Mouse (Mus musculus): Measurements from ENCODE around the gene Uhmk1. TPM values are rescaled to one million over a fixed set of nuclear protein-coding genes. Genes with fewer than 3 reads are reported as not detected.

The Uhmk1 gene
- polyA plus RNA-seq, 1 experiment from 2014 or later, result 7.9 TPM

- H3K27ac ChIP-seq, result no peak overlapping the region
- no peaks in the 10 kb centered on the region for H3K4me1 ChIP-seq (replicated peaks)
- no peak overlapping the region for H3K9ac ChIP-seq
- peaks cover 34% of the 10 kb centered on the region for H3K36me3 ChIP-seq
- no peak for ATAC-seq
- no peak overlapping the region for H3K4me2 ChIP-seq (replicated peaks)
- no peaks in the 10 kb centered on the region for H3K27me3 ChIP-seq (replicated peaks)
- H3K4me3 ChIP-seq (replicated peaks), result no peak overlapping the region
- H3K9me3 ChIP-seq, result no peaks in the 10 kb centered on the region
- 95% methylated on average over 6 of the region's 6 CpGs for WGBS
Measured at GRCm38 (mm10) chr1:170206395-170206794, 8.8 kb downstream of the Uhmk1 start.

DNA sequence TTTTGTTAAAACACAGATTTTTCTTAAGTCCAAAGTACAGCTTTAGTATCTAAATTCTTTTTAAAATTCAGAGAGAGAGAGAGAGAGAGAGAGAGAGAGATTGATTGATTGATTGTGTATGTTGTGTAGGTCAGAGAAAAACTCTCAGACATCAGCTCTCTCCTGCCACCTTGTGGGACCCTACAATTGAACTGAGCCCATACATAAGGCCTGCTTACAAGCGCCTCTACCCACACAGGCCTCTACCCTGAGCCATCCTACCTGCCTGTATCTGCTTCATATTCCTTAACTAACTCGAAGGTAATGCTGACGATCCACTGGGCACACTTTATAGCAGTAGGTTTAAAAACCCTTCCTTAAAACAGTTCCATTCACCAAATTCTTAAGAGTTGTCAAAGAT lies 14.8 kb downstream of the Uhmk1 start:
- Histone ChIP-seq H3K27me3 (replicated peaks) (no peaks in the 10 kb centered on the region), H3K9me3 (no peaks in the 10 kb centered on the region), H3K4me2 (replicated peaks) (no peak overlapping the region), H3K9ac (no peak overlapping the region), H3K36me3 (peaks cover 27% of the 10 kb centered on the region), H3K4me1 (replicated peaks) (no peaks in the 10 kb centered on the region), H3K4me3 (replicated peaks) (no peak overlapping the region), H3K27ac (no peak overlapping the region)
- no peak for ATAC-seq
- 77% methylated on average over 3 of the region's 3 CpGs for WGBS

DNA sequence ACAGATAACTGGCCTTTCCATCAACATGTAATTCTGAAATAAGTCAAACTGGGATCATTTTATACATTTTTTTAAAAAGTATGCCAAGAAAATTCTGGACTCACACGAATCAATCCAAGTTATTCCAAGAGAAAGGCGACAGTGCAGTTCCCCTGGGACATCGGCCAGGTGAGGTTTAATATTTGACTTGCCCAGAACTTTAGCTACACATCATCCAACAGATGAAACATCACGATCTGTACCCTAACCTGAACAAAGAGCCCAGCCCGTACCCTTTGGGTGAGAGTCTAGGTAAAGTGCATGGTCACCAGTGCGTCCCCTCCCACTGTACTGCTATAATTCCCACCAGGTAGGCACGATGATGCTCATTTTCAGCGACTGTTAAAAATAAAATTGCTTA lies 19.0 kb downstream of the Uhmk1 start:
- H3K27ac ChIP-seq, result no peak overlapping the region
- no peaks in the 10 kb centered on the region for H3K4me1 ChIP-seq (replicated peaks)
- no peak overlapping the region for H3K4me2 ChIP-seq (replicated peaks)
- ATAC-seq, result no peak
- no peaks in the 10 kb centered on the region for H3K9me3 ChIP-seq
- WGBS, result 93% methylated on average over 8 of the region's 8 CpGs
- H3K36me3 ChIP-seq, result peaks cover 49% of the 10 kb centered on the region
- H3K4me3 ChIP-seq (replicated peaks), result no peak overlapping the region
- H3K27me3 ChIP-seq (replicated peaks), result no peaks in the 10 kb centered on the region
- H3K9ac ChIP-seq, result no peak overlapping the region

GRCm38 (mm10) chr1:170191925-170192324 lies 23.3 kb downstream of the Uhmk1 start:
- peaks cover 32% of the 10 kb centered on the region for H3K36me3 ChIP-seq
- 89% methylated on average over 1 of the region's 1 CpGs for WGBS
- H3K4me2 ChIP-seq (replicated peaks), result no peak overlapping the region
- H3K27ac ChIP-seq, result no peak overlapping the region
- ATAC-seq, result no peak
- no peaks in the 10 kb centered on the region for H3K9me3 ChIP-seq
- no peak overlapping the region for H3K9ac ChIP-seq
- no peak overlapping the region for H3K4me3 ChIP-seq (replicated peaks)
- H3K27me3 ChIP-seq (replicated peaks), result no peaks in the 10 kb centered on the region
- no peaks in the 10 kb centered on the region for H3K4me1 ChIP-seq (replicated peaks)

DNA sequence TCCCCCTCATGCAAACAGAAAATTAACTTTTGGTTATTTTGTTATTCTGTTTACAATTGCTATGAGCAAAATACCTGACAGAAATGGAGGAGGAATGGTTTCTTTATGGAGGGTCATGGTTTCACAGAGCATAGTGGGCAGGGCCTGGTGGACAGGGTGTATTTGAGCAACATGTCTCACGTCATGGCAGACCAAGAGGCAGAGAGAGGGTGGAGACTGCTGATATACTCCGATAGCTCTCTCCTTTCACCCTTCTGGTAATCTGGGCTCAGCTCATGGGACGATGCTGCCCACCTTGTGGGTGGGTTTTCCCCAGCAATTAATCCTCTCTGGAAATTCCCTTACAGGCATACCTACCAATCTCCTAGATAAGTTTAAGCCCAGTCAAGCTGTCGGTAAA lies 25.0 kb downstream of the Uhmk1 start:
- WGBS, result 50% methylated on average over 4 of the region's 4 CpGs
- Histone ChIP-seq H3K4me1 (replicated peaks) (no peaks in the 10 kb centered on the region), H3K9ac (no peak overlapping the region), H3K27ac (no peak overlapping the region), H3K9me3 (no peaks in the 10 kb centered on the region), H3K4me3 (replicated peaks) (no peak overlapping the region), H3K4me2 (replicated peaks) (no peak overlapping the region), H3K36me3 (peaks cover 21% of the 10 kb centered on the region), H3K27me3 (replicated peaks) (no peaks in the 10 kb centered on the region)
- ATAC-seq, result peak; percentile 55; the same call in 1 of the 2 replicates

- no peaks in the 10 kb centered on the region for H3K27me3 ChIP-seq (replicated peaks)
- WGBS, result 67% methylated on average over 11 of the region's 11 CpGs
- no peaks in the 10 kb centered on the region for H3K9me3 ChIP-seq
- H3K4me2 ChIP-seq (replicated peaks), result no peak overlapping the region
- H3K4me3 ChIP-seq (replicated peaks), result no peak overlapping the region
- H3K4me1 ChIP-seq (replicated peaks), result no peaks in the 10 kb centered on the region
- H3K9ac ChIP-seq, result no peak overlapping the region
- no peak overlapping the region for H3K27ac ChIP-seq
- ATAC-seq, result no peak
- 0 out of 2 replicates have a peak, but pooled peaks cover 9% of the 10 kb centered on the region for H3K36me3 ChIP-seq
Measured at GRCm38 (mm10) chr1:170188601-170189000, 26.6 kb downstream of the Uhmk1 start.

DNA sequence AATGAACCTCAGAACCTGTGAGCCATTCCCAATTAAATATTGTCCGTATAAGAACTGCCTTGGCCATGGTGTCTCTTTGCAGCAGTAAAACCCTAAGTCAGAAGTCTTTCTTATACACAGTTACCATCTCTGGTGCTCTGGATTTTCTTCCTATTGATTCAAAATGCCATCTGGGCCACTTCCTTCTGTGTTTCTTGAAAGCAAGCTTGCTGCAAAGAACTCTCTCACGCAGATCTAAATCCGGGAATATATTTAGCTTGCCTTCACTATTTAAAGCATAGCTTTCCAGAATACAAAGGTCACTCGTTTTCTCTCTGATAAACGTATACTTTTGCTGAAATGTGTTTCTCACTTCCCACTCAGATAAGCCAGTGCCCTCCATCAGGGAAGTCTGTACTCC lies 28.7 kb downstream of the Uhmk1 start:
- no peak overlapping the region for H3K27ac ChIP-seq
- H3K36me3 ChIP-seq, result no peaks in the 10 kb centered on the region
- 74% methylated on average over 5 of the region's 5 CpGs for WGBS
- H3K9me3 ChIP-seq, result no peaks in the 10 kb centered on the region
- H3K4me3 ChIP-seq (replicated peaks), result no peak overlapping the region
- H3K9ac ChIP-seq, result no peak overlapping the region
- no peaks in the 10 kb centered on the region for H3K4me1 ChIP-seq (replicated peaks)
- no peak for ATAC-seq
- H3K4me2 ChIP-seq (replicated peaks), result no peak overlapping the region
- no peaks in the 10 kb centered on the region for H3K27me3 ChIP-seq (replicated peaks)

DNA sequence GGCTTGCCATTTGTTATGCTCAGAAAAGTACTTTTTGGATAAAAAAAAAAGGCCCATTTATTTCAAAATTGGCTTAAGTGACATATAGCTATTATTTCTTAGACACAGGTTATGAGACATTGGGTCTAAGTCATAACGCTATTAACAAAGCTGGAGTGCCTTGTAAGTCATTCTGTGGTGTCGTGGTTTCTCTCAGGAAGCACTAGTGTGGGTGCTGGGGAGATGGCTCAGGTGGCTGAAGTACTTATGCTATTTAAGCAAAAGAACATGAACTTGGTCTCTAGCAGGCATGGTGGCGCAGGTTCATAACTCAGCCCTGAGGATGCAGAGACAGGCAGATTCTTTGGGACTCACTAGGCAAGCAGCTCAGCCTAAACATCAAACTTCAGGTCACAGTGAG lies 30.1 kb downstream of the Uhmk1 start:
- H3K4me3 ChIP-seq (replicated peaks), result no peak overlapping the region
- H3K4me1 ChIP-seq (replicated peaks), result no peaks in the 10 kb centered on the region
- H3K27me3 ChIP-seq (replicated peaks), result no peaks in the 10 kb centered on the region
- H3K9ac ChIP-seq, result no peak overlapping the region
- no peaks in the 10 kb centered on the region for H3K9me3 ChIP-seq
- WGBS, result 84% methylated on average over 3 of the region's 3 CpGs
- ATAC-seq, result no peak
- H3K36me3 ChIP-seq, result no peaks in the 10 kb centered on the region
- H3K27ac ChIP-seq, result no peak overlapping the region
- no peak overlapping the region for H3K4me2 ChIP-seq (replicated peaks)

DNA sequence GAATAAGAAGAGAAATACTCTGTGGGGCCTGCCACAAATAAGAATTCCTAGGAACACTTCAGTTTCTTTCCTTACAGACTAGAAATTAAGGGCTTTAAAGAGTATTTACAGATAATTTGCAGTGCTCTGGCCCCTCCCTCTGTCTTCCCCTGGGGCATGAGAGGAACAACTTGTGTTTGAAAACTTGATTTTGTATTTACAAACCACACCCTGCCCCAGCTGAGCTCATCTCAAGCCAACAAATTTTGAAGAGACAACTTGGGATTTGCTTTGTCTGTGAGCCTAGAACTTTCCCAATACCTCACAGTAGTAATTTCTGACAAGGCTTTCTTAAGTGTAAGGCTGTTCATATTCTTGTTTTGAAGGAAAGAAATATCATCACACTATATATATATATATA lies 32.5 kb downstream of the Uhmk1 start:
- Histone ChIP-seq H3K4me3 (replicated peaks) (no peak overlapping the region), H3K9ac (no peak overlapping the region), H3K27me3 (replicated peaks) (no peaks in the 10 kb centered on the region), H3K36me3 (no peaks in the 10 kb centered on the region), H3K9me3 (no peaks in the 10 kb centered on the region), H3K4me2 (replicated peaks) (no peak overlapping the region), H3K4me1 (replicated peaks) (no peaks in the 10 kb centered on the region), H3K27ac (no peak overlapping the region)
- ATAC-seq, result no peak

- no peak for ATAC-seq
- no peaks in the 10 kb centered on the region for H3K27me3 ChIP-seq (replicated peaks)
- no peaks in the 10 kb centered on the region for H3K9me3 ChIP-seq
- H3K4me1 ChIP-seq (replicated peaks), result no peaks in the 10 kb centered on the region; the same call in 1 of the 2 replicates
- no peak overlapping the region for H3K4me2 ChIP-seq (replicated peaks)
- 62% methylated on average over 8 of the region's 8 CpGs for WGBS
- H3K4me3 ChIP-seq (replicated peaks), result no peak overlapping the region
- H3K27ac ChIP-seq, result no peak overlapping the region
- no peak overlapping the region for H3K9ac ChIP-seq
- H3K36me3 ChIP-seq, result no peaks in the 10 kb centered on the region
Measured at GRCm38 (mm10) chr1:170176661-170177239, 38.4 kb downstream of the Uhmk1 start.

DNA sequence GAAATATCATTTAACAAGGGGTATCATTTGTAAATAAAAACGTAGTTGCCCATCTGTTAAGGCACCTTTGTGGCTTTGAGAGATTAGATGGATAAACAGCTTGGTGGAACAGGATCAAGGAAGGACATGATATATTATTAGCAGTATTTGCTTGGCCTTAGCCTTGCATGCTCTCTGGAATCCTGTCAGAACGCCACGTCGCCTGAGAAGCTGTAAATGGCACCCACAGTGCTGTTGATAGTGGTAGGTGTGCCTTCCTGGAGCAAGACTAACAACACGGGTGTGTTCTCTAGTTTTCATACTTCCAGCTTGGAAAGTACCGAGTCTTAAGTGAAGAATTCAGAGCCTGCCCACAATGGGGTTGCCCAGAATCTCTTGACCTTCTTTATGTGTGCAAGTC lies 39.3 kb downstream of the Uhmk1 start:
- Histone ChIP-seq H3K4me2 (replicated peaks) (peak overlapping the region; percentile 21; the same call in 1 of the 2 replicates), H3K27ac (peak overlapping the region; percentile 7; the same call in 1 of the 2 replicates), H3K9ac (no peak overlapping the region), H3K27me3 (replicated peaks) (no peaks in the 10 kb centered on the region), H3K4me1 (replicated peaks) (no peaks in the 10 kb centered on the region; the same call in 1 of the 2 replicates), H3K9me3 (no peaks in the 10 kb centered on the region), H3K36me3 (no peaks in the 10 kb centered on the region), H3K4me3 (replicated peaks) (no peak overlapping the region)
- ATAC-seq, result no peak
- 33% methylated on average over 6 of the region's 6 CpGs for WGBS

DNA sequence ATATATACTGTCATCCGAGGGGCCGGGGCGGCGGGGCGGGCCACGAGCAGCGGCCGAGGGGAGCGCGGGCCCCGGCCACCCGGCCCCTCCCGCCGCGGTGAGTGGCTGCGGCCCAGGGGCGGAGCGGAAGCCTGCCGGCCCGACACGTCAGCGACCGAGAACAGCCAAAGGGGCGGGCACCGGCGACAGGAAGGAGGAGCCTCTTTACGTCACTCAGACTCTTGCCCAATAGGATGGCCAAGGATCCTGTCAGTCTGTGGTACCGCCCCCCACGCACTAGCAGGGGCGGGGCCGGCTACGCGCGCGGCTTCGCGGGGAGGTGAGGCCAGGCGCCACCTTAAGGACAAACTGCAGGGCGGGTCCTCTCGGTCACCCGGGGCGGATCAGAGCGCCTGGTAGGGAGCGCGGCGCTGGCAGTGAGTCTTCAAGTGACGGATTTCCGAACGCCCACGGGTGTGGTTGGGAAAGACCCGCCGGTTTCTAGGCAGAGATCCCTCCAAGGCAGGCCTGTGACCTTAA lies 40.3 kb downstream of the Uhmk1 start, which contains the start of gene Uap1:
TSS of gene Uap1 (minus strand) at position 144 of the 519 bp plus-strand sequence.
- H3K4me2 ChIP-seq (replicated peaks), result peak within 1 kb of the TSS; percentile 85
- no peaks in the 10 kb centered on the region; the same call in 1 of the 2 replicates for H3K4me1 ChIP-seq (replicated peaks)
- H3K36me3 ChIP-seq, result no peaks in the 10 kb centered on the region
- 0% methylated on average over 46 of the region's 52 CpGs for WGBS
- H3K9ac ChIP-seq, result peak within 1 kb of the TSS; percentile 80
- H3K4me3 ChIP-seq (replicated peaks), result peak within 1 kb of the TSS; percentile 85
- no peaks in the 10 kb centered on the region for H3K9me3 ChIP-seq
- H3K27ac ChIP-seq, result peak within 1 kb of the TSS; percentile 86
- peak; percentile 98 for ATAC-seq
- H3K27me3 ChIP-seq (replicated peaks), result no peaks in the 10 kb centered on the region

All from intestine, embryonic 15.5 days (tissue).